Mouse (Mus musculus) forebrain, embryonic 12.5 days (tissue): Measurements from ENCODE around the gene Celf2. TPM values are rescaled to one million over a fixed set of nuclear protein-coding genes. Genes with fewer than 3 reads are reported as not detected.

ENCODE experiments used
- ATAC-seq: fragments of 200-750 bp; cut with Nextera tagmentation; 2 replicates; pipeline ENCODE4 v1.8.0; 2017; ENCODE audit warnings: moderate TSS enrichment; ENCODE audit not compliant: low FRiP score
- H3K27ac ChIP-seq: fragments of 300-500 bp; sonication (generic); 2 replicates; pipeline ENCODE4 v1.5.1; 2016; ENCODE audit warnings: mild to moderate bottlenecking
- H3K27me3 ChIP-seq: fragments of 300-500 bp; sonication (generic); 2 replicates; pipeline ENCODE4 v1.6.1; 2016; ENCODE audit warnings: mild to moderate bottlenecking
- H3K36me3 ChIP-seq: fragments of 300-500 bp; sonication (generic); replicated peaks from 2 replicates; pipeline ENCODE4 v1.6.1; 2016; ENCODE audit warnings: mild to moderate bottlenecking
- H3K4me1 ChIP-seq: fragments of 300-500 bp; sonication (generic); 2 replicates; pipeline ENCODE4 v1.6.1; 2016
- H3K4me2 ChIP-seq: fragments of 300-500 bp; sonication (generic); 2 replicates; pipeline ENCODE4 v1.6.1; 2016; ENCODE audit warnings: mild to moderate bottlenecking, moderate library complexity
- H3K4me3 ChIP-seq: fragments of 300-500 bp; sonication (generic); replicated peaks from 2 replicates; pipeline ENCODE4 v1.5.1; 2016; ENCODE audit warnings: mild to moderate bottlenecking
- H3K9ac ChIP-seq: fragments of 300-500 bp; sonication (generic); 2 replicates; pipeline ENCODE4 v1.6.1; 2016; ENCODE audit warnings: mild to moderate bottlenecking
- H3K9me3 ChIP-seq: fragments of 300-500 bp; sonication (generic); 2 replicates; pipeline ENCODE4 v1.6.1; 2016
- WGBS: fragments of 180-500 bp; shearing (Covaris S2); methylation state at CpG from one replicate; pipeline ENCODE4 v1.1.7; 2016; 5-methylcytosine and 5-hydroxymethylcytosine counted together
- polyA plus RNA-seq: library from polyadenylated mRNA; unstranded; fragments of >200 nt; fragmentation: Nextera tagmentation; extraction: Ambion mirVana; gene quantifications from 2 replicates; pipeline ENCODE4 v1.2.1, GENCODE M21; 2016

The Celf2 gene
- polyA plus RNA-seq, 1 experiment from 2014 or later, result 167 TPM

DNA sequence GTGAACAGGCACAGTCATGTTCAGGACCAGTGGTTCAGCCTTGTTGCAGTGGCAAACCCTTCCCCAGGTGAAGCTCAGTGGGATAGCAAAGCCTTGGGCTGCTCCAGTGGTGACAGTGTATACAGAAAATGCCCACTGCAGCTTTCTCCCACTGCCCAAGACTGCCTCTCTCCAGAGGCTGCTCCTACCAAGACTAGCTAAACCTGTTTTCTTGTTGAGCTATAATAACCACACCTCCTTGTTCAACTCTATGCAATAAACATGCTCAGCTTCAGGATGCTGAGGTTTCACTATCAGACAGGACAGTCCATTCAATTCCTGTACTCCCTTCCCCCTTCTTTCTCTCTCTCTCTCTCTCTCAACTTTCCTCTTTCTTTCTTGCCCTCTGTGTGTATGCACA, 15.9 kb downstream of the Celf2 start:
- no peak for ATAC-seq
- H3K4me1 ChIP-seq, result no peaks in the 10 kb centered on the region
- no peak overlapping the region for H3K4me2 ChIP-seq
- no peak overlapping the region for H3K27ac ChIP-seq
- H3K4me3 ChIP-seq, result no peak overlapping the region
- H3K9ac ChIP-seq, result no peak overlapping the region
- H3K9me3 ChIP-seq, result no peaks in the 10 kb centered on the region
- H3K36me3 ChIP-seq, result no peaks in the 10 kb centered on the region
- no peaks in the 10 kb centered on the region for H3K27me3 ChIP-seq

GRCm38 (mm10) chr2:7484974-7485373, 24.4 kb downstream of the Celf2 start:
- Histone ChIP-seq H3K4me1 (no peaks in the 10 kb centered on the region), H3K27ac (no peak overlapping the region), H3K4me3 (no peak overlapping the region), H3K9ac (no peak overlapping the region), H3K9me3 (no peaks in the 10 kb centered on the region), H3K27me3 (no peaks in the 10 kb centered on the region), H3K36me3 (no peaks in the 10 kb centered on the region), H3K4me2 (no peak overlapping the region)
- 86% methylated on average over 2 of the region's 2 CpGs for WGBS
- no peak for ATAC-seq

GRCm38 (mm10) chr2:7482062-7482461, 27.3 kb downstream of the Celf2 start:
- Histone ChIP-seq H3K4me1 (no peaks in the 10 kb centered on the region), H3K4me3 (no peak overlapping the region), H3K27ac (no peak overlapping the region), H3K27me3 (no peaks in the 10 kb centered on the region), H3K4me2 (no peak overlapping the region), H3K9me3 (no peaks in the 10 kb centered on the region), H3K36me3 (no peaks in the 10 kb centered on the region), H3K9ac (no peak overlapping the region)
- ATAC-seq, result no peak
- 44% methylated on average over 4 of the region's 4 CpGs for WGBS

GRCm38 (mm10) chr2:7460329-7461056, 48.9 kb downstream of the Celf2 start:
- WGBS, result 64% methylated on average over 5 of the region's 5 CpGs
- Histone ChIP-seq H3K36me3 (no peaks in the 10 kb centered on the region), H3K4me1 (peaks cover 3% of the 10 kb centered on the region; the same call in 1 of the 2 replicates)

DNA sequence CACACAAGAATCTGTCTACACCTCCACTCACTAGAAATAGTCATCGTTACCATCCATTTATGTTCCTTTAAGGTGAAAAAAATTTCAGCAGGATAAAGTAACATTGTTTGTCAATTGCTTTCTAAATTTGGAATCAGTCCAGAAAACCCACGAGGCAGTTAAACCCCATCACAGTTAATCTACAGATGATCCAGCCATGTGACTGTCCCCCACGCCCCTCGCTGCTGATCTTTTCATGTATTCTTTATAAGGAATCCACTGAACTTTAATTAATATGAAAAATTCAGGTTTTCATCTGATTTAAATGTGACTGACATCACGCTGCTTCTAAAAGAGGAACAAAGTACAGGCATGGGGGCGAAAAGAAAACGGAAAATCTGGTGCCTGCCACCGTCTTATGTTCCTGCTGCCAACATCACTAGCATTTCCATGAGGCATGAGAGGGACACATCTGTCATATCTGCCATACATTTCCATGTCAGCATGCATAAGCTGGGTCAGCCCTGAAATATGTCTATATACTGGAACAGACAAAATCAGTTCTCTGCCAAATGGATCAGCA, 70.6 kb downstream of the Celf2 start:
- ATAC-seq, result no peak
- no peak overlapping the region for H3K4me2 ChIP-seq
- no peaks in the 10 kb centered on the region for H3K27me3 ChIP-seq
- no peaks in the 10 kb centered on the region for H3K4me1 ChIP-seq
- WGBS, result 77% methylated on average over 8 of the region's 8 CpGs
- no peak overlapping the region for H3K4me3 ChIP-seq
- H3K9ac ChIP-seq, result no peak overlapping the region
- H3K9me3 ChIP-seq, result no peaks in the 10 kb centered on the region
- no peaks in the 10 kb centered on the region for H3K36me3 ChIP-seq
- no peak overlapping the region for H3K27ac ChIP-seq

More at GRCm38 (mm10) chr2:7460329-7461056, 48.9 kb downstream of the Celf2 start:
- Histone ChIP-seq H3K27ac (no peak overlapping the region), H3K9me3 (no peaks in the 10 kb centered on the region), H3K4me3 (no peak overlapping the region), H3K9ac (no peak overlapping the region), H3K4me2 (no peak overlapping the region), H3K27me3 (no peaks in the 10 kb centered on the region)
- ATAC-seq, result no peak

DNA sequence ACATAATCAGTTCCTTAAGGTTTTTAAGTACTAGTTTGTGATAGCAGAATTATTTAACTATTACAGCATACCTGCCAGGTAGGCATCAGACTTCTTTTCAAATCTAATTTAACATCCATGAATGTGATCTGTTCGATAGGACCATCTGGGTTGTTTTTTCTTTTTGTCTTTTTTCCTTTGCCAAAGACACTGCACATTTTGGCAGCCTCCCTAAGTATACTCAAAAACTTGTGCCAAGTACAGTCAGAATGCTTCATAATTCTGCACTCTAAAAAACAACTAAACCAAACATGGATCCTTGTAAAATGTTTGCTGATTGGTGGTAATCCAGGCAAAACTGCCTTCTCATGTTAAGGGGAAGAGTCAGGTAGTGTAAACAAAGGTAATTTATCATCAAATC, 82.9 kb downstream of the Celf2 start:
- no peaks in the 10 kb centered on the region for H3K9me3 ChIP-seq
- H3K36me3 ChIP-seq, result no peaks in the 10 kb centered on the region
- no peak overlapping the region for H3K4me2 ChIP-seq
- WGBS, result 93% methylated on average over 1 of the region's 1 CpGs
- no peak overlapping the region for H3K4me3 ChIP-seq
- no peaks in the 10 kb centered on the region for H3K27me3 ChIP-seq
- H3K4me1 ChIP-seq, result no peaks in the 10 kb centered on the region
- H3K9ac ChIP-seq, result no peak overlapping the region
- H3K27ac ChIP-seq, result no peak overlapping the region
- ATAC-seq, result no peak

DNA sequence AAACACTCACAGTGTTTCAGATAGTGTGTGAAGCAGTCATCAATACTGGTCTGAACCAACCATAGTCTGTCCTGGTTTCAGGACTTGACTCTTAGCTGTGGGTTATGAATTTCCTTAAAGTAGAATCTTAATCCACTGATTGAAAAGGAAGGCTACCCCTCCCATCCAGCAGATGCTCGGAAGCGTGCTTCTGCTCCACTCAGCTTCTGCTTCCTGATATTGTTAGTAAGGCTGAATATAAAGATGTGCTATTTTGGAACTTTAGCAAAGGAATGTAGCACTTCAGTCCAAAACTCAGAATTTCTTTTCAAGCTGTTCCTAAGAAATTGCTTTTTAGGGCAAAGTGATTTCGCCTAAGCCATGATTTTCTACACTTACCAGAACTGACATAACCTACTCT, 108.8 kb downstream of the Celf2 start:
- no peaks in the 10 kb centered on the region for H3K36me3 ChIP-seq
- H3K4me1 ChIP-seq, result 0 out of 2 replicates have a peak, but pooled peaks cover 2% of the 10 kb centered on the region
- no peak overlapping the region for H3K4me2 ChIP-seq
- H3K9ac ChIP-seq, result no peak overlapping the region
- 90% methylated on average over 3 of the region's 3 CpGs for WGBS
- no peak overlapping the region for H3K4me3 ChIP-seq
- H3K9me3 ChIP-seq, result no peaks in the 10 kb centered on the region
- H3K27ac ChIP-seq, result no peak overlapping the region
- no peaks in the 10 kb centered on the region for H3K27me3 ChIP-seq
- ATAC-seq, result no peak

DNA sequence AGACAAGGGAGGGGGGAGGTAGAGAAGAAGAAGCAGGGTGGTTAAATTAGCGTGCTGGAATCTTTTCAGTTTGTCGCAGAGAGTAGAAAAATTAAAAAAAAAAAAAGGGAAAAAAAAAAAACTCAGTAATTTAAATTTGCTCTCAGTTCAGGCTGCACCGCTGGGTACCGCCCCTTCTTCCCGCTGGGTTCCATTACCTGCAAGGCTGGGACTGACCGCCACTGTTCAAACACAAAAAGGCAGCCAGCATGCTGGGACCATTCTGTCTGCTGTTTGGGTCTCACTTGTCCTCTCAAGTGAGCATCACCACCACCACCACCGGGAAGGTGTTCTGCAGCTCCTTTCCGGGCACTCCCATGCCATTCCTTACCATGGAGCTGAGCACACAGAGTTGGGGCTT, 113.4 kb downstream of the Celf2 start:
- 17% methylated on average over 8 of the region's 8 CpGs for WGBS
- Histone ChIP-seq H3K9ac (no peak overlapping the region), H3K27ac (no peak overlapping the region), H3K4me2 (peak overlapping the region; percentile 51), H3K4me3 (peak overlapping the region; percentile 18), H3K4me1 (0 out of 2 replicates have a peak, but pooled peaks cover 5% of the 10 kb centered on the region), H3K27me3 (no peaks in the 10 kb centered on the region), H3K9me3 (no peaks in the 10 kb centered on the region), H3K36me3 (no peaks in the 10 kb centered on the region)
- ATAC-seq, result peak; percentile 82; the same call in 1 of the 2 replicates

DNA sequence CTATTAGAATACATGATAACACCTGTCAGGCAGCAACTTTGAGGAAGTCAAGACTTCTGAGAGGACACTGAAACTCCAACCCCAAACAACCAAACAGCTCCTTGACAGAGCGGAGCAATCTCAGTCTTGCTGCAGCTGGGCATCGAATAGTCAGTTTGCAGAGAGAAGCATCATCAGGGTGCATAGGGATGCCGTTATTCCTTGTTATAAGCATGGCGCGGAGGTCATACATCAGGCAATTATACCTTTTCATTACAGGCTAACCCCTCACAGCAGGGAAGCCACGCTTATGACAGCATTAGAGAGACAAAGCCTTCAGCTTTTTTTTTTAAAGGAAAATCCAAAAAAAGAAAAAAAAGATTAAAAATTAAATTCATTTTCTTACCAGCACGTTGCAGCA, 113.9 kb downstream of the Celf2 start:
- Histone ChIP-seq H3K4me2 (peak overlapping the region; percentile 51), H3K4me3 (peak overlapping the region; percentile 18), H3K27me3 (no peaks in the 10 kb centered on the region), H3K9ac (no peak overlapping the region), H3K27ac (no peak overlapping the region), H3K36me3 (no peaks in the 10 kb centered on the region), H3K9me3 (no peaks in the 10 kb centered on the region), H3K4me1 (0 out of 2 replicates have a peak, but pooled peaks cover 5% of the 10 kb centered on the region)
- ATAC-seq, result peak; percentile 75; the same call in 1 of the 2 replicates
- WGBS, result 11% methylated on average over 7 of the region's 7 CpGs

DNA sequence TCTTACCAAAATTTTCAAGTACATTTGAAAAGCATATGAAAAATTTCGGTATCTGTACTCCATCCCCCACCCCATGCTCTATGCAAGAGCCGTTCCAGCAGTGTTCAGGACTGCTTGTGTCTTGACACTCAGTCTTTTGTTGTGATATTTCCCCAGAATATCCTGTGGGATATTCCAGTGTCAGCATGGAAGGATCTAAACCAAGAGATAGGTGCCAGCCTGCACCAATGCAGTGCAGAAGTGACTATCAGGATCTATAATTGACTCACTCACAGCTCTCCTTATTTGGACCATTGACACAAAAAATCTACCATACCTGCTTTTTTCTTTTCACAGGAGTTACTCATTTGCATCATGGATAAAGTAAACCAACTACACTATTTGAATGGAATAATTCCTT, 116.9 kb downstream of the Celf2 start:
- no peaks in the 10 kb centered on the region for H3K36me3 ChIP-seq
- no peak overlapping the region for H3K4me3 ChIP-seq
- H3K9me3 ChIP-seq, result no peaks in the 10 kb centered on the region
- no peak for ATAC-seq
- H3K4me2 ChIP-seq, result no peak overlapping the region
- no peak overlapping the region for H3K9ac ChIP-seq
- H3K27ac ChIP-seq, result no peak overlapping the region
- 81% methylated on average over 2 of the region's 2 CpGs for WGBS
- H3K4me1 ChIP-seq, result 0 out of 2 replicates have a peak, but pooled peaks cover 5% of the 10 kb centered on the region
- no peaks in the 10 kb centered on the region for H3K27me3 ChIP-seq

- H3K9ac ChIP-seq, result no peak overlapping the region
- H3K27me3 ChIP-seq, result no peaks in the 10 kb centered on the region
- H3K4me2 ChIP-seq, result no peak overlapping the region
- WGBS, result 92% methylated on average over 5 of the region's 5 CpGs
- H3K4me3 ChIP-seq, result no peak overlapping the region
- no peak overlapping the region for H3K27ac ChIP-seq
- H3K4me1 ChIP-seq, result no peaks in the 10 kb centered on the region
- ATAC-seq, result no peak
- H3K36me3 ChIP-seq, result no peaks in the 10 kb centered on the region
- H3K9me3 ChIP-seq, result no peaks in the 10 kb centered on the region
Measured at GRCm38 (mm10) chr2:7389264-7389663, 120.1 kb downstream of the Celf2 start.

- Histone ChIP-seq H3K27me3 (no peaks in the 10 kb centered on the region), H3K9ac (no peak overlapping the region), H3K27ac (no peak overlapping the region), H3K4me3 (no peak overlapping the region), H3K4me1 (no peaks in the 10 kb centered on the region), H3K4me2 (no peak overlapping the region), H3K36me3 (no peaks in the 10 kb centered on the region), H3K9me3 (no peaks in the 10 kb centered on the region)
- no peak for ATAC-seq
- WGBS, result 49% methylated on average over 1 of the region's 1 CpGs
Measured at GRCm38 (mm10) chr2:7378736-7379135, 130.6 kb downstream of the Celf2 start.

GRCm38 (mm10) chr2:7377878-7378277, 131.5 kb downstream of the Celf2 start:
- Histone ChIP-seq H3K4me1 (no peaks in the 10 kb centered on the region), H3K9me3 (no peaks in the 10 kb centered on the region), H3K27ac (no peak overlapping the region), H3K4me2 (no peak overlapping the region), H3K36me3 (no peaks in the 10 kb centered on the region), H3K9ac (no peak overlapping the region), H3K4me3 (no peak overlapping the region), H3K27me3 (no peaks in the 10 kb centered on the region)
- no peak for ATAC-seq
- 96% methylated on average over 1 of the region's 1 CpGs for WGBS
